Mouse (Mus musculus): ENCODE results near the gene Thsd4. TPM values are rescaled to one million over a fixed set of nuclear protein-coding genes. Genes with fewer than 3 reads are reported as not detected.

Thsd4 gene
- polyA plus RNA-seq, 1 experiment from 2014 or later = 20.2 TPM

GRCm38 (mm10) chr9:60546169-60546568 is 24.3 kb upstream of the Thsd4 start:
- no peak overlapping the region for H3K4me3 ChIP-seq (ENCODE audit: low read length)
- no peaks in the 10 kb centered on the region for H3K36me3 ChIP-seq (ENCODE audit: control insufficient read depth, insufficient read depth, low read length)
- H3K27me3 ChIP-seq (replicated peaks; ENCODE audit: control insufficient read depth, insufficient read depth, low read length) = no peaks in the 10 kb centered on the region
- H3K9ac ChIP-seq (ENCODE audit: low read depth, low read length) = no peak overlapping the region
- no peaks in the 10 kb centered on the region for H3K4me1 ChIP-seq (ENCODE audit: control insufficient read depth, insufficient read depth, low read length)
- no peaks in the 10 kb centered on the region for H3K9me3 ChIP-seq (ENCODE audit: control insufficient read depth, low read length)
- peak; percentile 31; the same call in 1 of the 2 replicates for ATAC-seq
- 64% methylated on average over 2 of the region's 2 CpGs for WGBS
- H3K27ac ChIP-seq (ENCODE audit: low read length) = no peak overlapping the region
- no peak overlapping the region for H3K4me2 ChIP-seq (ENCODE audit: low read depth, low read length)

- H3K4me2 ChIP-seq (ENCODE audit: low read depth, low read length) = no peak overlapping the region; the same call in 1 of the 2 replicates
- H3K9ac ChIP-seq (ENCODE audit: low read depth, low read length) = no peak overlapping the region
- no peak overlapping the region for H3K4me3 ChIP-seq (ENCODE audit: low read length)
- H3K27ac ChIP-seq (ENCODE audit: low read length) = peak overlapping the region; percentile 70
- WGBS = 60% methylated on average over 13 of the region's 13 CpGs
- H3K36me3 ChIP-seq (ENCODE audit: control insufficient read depth, insufficient read depth, low read length) = no peaks in the 10 kb centered on the region
- no peaks in the 10 kb centered on the region for H3K27me3 ChIP-seq (replicated peaks; ENCODE audit: control insufficient read depth, insufficient read depth, low read length)
- H3K9me3 ChIP-seq (ENCODE audit: control insufficient read depth, low read length) = no peaks in the 10 kb centered on the region
- ATAC-seq = peak; percentile 93
- H3K4me1 ChIP-seq (ENCODE audit: control insufficient read depth, insufficient read depth, low read length) = no peaks in the 10 kb centered on the region
Observed at GRCm38 (mm10) chr9:60545361-60546096, 23.7 kb upstream of the Thsd4 start.

- WGBS = 54% methylated on average over 7 of the region's 7 CpGs
- Histone ChIP-seq H3K4me3 (ENCODE audit: low read length) (no peak overlapping the region), H3K27me3 (replicated peaks; ENCODE audit: control insufficient read depth, insufficient read depth, low read length) (no peaks in the 10 kb centered on the region), H3K4me1 (ENCODE audit: control insufficient read depth, insufficient read depth, low read length) (no peaks in the 10 kb centered on the region), H3K36me3 (ENCODE audit: control insufficient read depth, insufficient read depth, low read length) (no peaks in the 10 kb centered on the region), H3K9ac (ENCODE audit: low read depth, low read length) (no peak overlapping the region), H3K4me2 (ENCODE audit: low read depth, low read length) (no peak overlapping the region), H3K27ac (ENCODE audit: low read length) (no peak overlapping the region), H3K9me3 (ENCODE audit: control insufficient read depth, low read length) (no peaks in the 10 kb centered on the region)
- ATAC-seq = no peak
Observed at GRCm38 (mm10) chr9:60543422-60544015, 21.7 kb upstream of the Thsd4 start.

- Histone ChIP-seq H3K9ac (ENCODE audit: low read depth, low read length) (no peak overlapping the region), H3K36me3 (ENCODE audit: control insufficient read depth, insufficient read depth, low read length) (no peaks in the 10 kb centered on the region), H3K4me1 (ENCODE audit: control insufficient read depth, insufficient read depth, low read length) (peaks cover 20% of the 10 kb centered on the region), H3K9me3 (ENCODE audit: control insufficient read depth, low read length) (no peaks in the 10 kb centered on the region), H3K27me3 (replicated peaks; ENCODE audit: control insufficient read depth, insufficient read depth, low read length) (no peaks in the 10 kb centered on the region), H3K4me2 (ENCODE audit: low read depth, low read length) (no peak overlapping the region), H3K27ac (ENCODE audit: low read length) (no peak overlapping the region), H3K4me3 (ENCODE audit: low read length) (no peak overlapping the region)
- no peak for ATAC-seq
- 74% methylated on average over 12 of the region's 12 CpGs for WGBS
Observed at GRCm38 (mm10) chr9:60530310-60530709, 8.5 kb upstream of the Thsd4 start.

- 70% methylated on average over 10 of the region's 10 CpGs for WGBS
- Histone ChIP-seq H3K9ac (ENCODE audit: low read depth, low read length) (no peak overlapping the region), H3K4me1 (ENCODE audit: control insufficient read depth, insufficient read depth, low read length) (peaks cover 22% of the 10 kb centered on the region), H3K4me2 (ENCODE audit: low read depth, low read length) (no peak overlapping the region), H3K27ac (ENCODE audit: low read length) (no peak overlapping the region), H3K4me3 (ENCODE audit: low read length) (no peak overlapping the region), H3K9me3 (ENCODE audit: control insufficient read depth, low read length) (no peaks in the 10 kb centered on the region), H3K36me3 (ENCODE audit: control insufficient read depth, insufficient read depth, low read length) (no peaks in the 10 kb centered on the region), H3K27me3 (replicated peaks; ENCODE audit: control insufficient read depth, insufficient read depth, low read length) (no peaks in the 10 kb centered on the region)
- ATAC-seq = 0 out of 2 replicates have a peak, but pooled peaks have one; percentile 18
Observed at GRCm38 (mm10) chr9:60529348-60530243, 7.8 kb upstream of the Thsd4 start.

- Histone ChIP-seq H3K36me3 (ENCODE audit: control insufficient read depth, insufficient read depth, low read length) (no peaks in the 10 kb centered on the region), H3K27me3 (replicated peaks; ENCODE audit: control insufficient read depth, insufficient read depth, low read length) (no peaks in the 10 kb centered on the region), H3K4me1 (ENCODE audit: control insufficient read depth, insufficient read depth, low read length) (peaks cover 22% of the 10 kb centered on the region), H3K4me3 (ENCODE audit: low read length) (no peak overlapping the region), H3K4me2 (ENCODE audit: low read depth, low read length) (no peak overlapping the region), H3K27ac (ENCODE audit: low read length) (no peak overlapping the region), H3K9ac (ENCODE audit: low read depth, low read length) (no peak overlapping the region), H3K9me3 (ENCODE audit: control insufficient read depth, low read length) (no peaks in the 10 kb centered on the region)
- 67% methylated on average over 3 of the region's 3 CpGs for WGBS
- no peak for ATAC-seq
Observed at GRCm38 (mm10) chr9:60528269-60528668, 6.4 kb upstream of the Thsd4 start.

- no peaks in the 10 kb centered on the region for H3K9me3 ChIP-seq (ENCODE audit: control insufficient read depth, low read length)
- peaks cover 24% of the 10 kb centered on the region for H3K4me1 ChIP-seq (ENCODE audit: control insufficient read depth, insufficient read depth, low read length)
- no peak for ATAC-seq
- H3K4me2 ChIP-seq (ENCODE audit: low read depth, low read length) = no peak overlapping the region
- WGBS = 87% methylated on average over 2 of the region's 2 CpGs
- H3K27me3 ChIP-seq (replicated peaks; ENCODE audit: control insufficient read depth, insufficient read depth, low read length) = no peaks in the 10 kb centered on the region
- H3K27ac ChIP-seq (ENCODE audit: low read length) = no peak overlapping the region
- H3K36me3 ChIP-seq (ENCODE audit: control insufficient read depth, insufficient read depth, low read length) = no peaks in the 10 kb centered on the region
- no peak overlapping the region for H3K4me3 ChIP-seq (ENCODE audit: low read length)
- H3K9ac ChIP-seq (ENCODE audit: low read depth, low read length) = no peak overlapping the region
Observed at GRCm38 (mm10) chr9:60527836-60528235, 6.0 kb upstream of the Thsd4 start.

GRCm38 (mm10) chr9:60527051-60527450 is 5.2 kb upstream of the Thsd4 start:
- Histone ChIP-seq H3K4me1 (ENCODE audit: control insufficient read depth, insufficient read depth, low read length) (peaks cover 29% of the 10 kb centered on the region), H3K27me3 (replicated peaks; ENCODE audit: control insufficient read depth, insufficient read depth, low read length) (no peaks in the 10 kb centered on the region), H3K9me3 (ENCODE audit: control insufficient read depth, low read length) (no peaks in the 10 kb centered on the region), H3K27ac (ENCODE audit: low read length) (no peak overlapping the region), H3K4me3 (ENCODE audit: low read length) (no peak overlapping the region), H3K36me3 (ENCODE audit: control insufficient read depth, insufficient read depth, low read length) (no peaks in the 10 kb centered on the region), H3K4me2 (ENCODE audit: low read depth, low read length) (no peak overlapping the region), H3K9ac (ENCODE audit: low read depth, low read length) (no peak overlapping the region)
- no peak for ATAC-seq
- WGBS = 56% methylated on average over 5 of the region's 5 CpGs

- Histone ChIP-seq H3K27ac (ENCODE audit: low read length) (no peak overlapping the region), H3K9ac (ENCODE audit: low read depth, low read length) (no peak overlapping the region), H3K4me1 (ENCODE audit: control insufficient read depth, insufficient read depth, low read length) (peaks cover 30% of the 10 kb centered on the region), H3K9me3 (ENCODE audit: control insufficient read depth, low read length) (no peaks in the 10 kb centered on the region), H3K4me3 (ENCODE audit: low read length) (no peak overlapping the region), H3K36me3 (ENCODE audit: control insufficient read depth, insufficient read depth, low read length) (no peaks in the 10 kb centered on the region), H3K4me2 (ENCODE audit: low read depth, low read length) (no peak overlapping the region), H3K27me3 (replicated peaks; ENCODE audit: control insufficient read depth, insufficient read depth, low read length) (no peaks in the 10 kb centered on the region)
- 54% methylated on average over 5 of the region's 5 CpGs for WGBS
- ATAC-seq = no peak
Observed at GRCm38 (mm10) chr9:60526195-60526594, 4.3 kb upstream of the Thsd4 start.
